Mouse (Mus musculus) C2C12 (cell line): Measurements from ENCODE around the gene Herpud1. TPM values are rescaled to one million over a fixed set of nuclear protein-coding genes. Genes with fewer than 3 reads are reported as not detected.

ENCODE experiments used
- H3K27me3 ChIP-seq: one replicate; pipeline ENCODE4 v1.6.1; 2011; ENCODE audit not compliant: control insufficient read depth, insufficient read depth, insufficient read length
- H3K36me3 ChIP-seq: one replicate; pipeline ENCODE4 v1.6.1; 2011; ENCODE audit not compliant: control insufficient read depth, insufficient read depth
- H3K4me3 ChIP-seq: one replicate; pipeline ENCODE4 v1.5.1; 2011; ENCODE audit warnings: mild to moderate bottlenecking, control low read depth; ENCODE audit not compliant: poor library complexity, insufficient read depth, severe bottlenecking
- H3K79me2 ChIP-seq: one replicate; pipeline ENCODE4 v1.6.1; 2011; ENCODE audit not compliant: control insufficient read depth, insufficient read depth
- H3K79me3 ChIP-seq: one replicate; pipeline ENCODE4 v1.6.1; 2011; ENCODE audit warnings: low read depth, control low read depth
- H3ac ChIP-seq: one replicate; pipeline ENCODE3; 2011; ENCODE audit warnings: low read depth; ENCODE audit not compliant: control insufficient read depth, insufficient read length
- CEBPB ChIP-seq: IDR thresholded peaks from one replicate; pipeline ENCODE4 v1.6.1; 2011; ENCODE audit warnings: low read depth, mild to moderate bottlenecking, control low read depth, moderate library complexity
- CTCF ChIP-seq: IDR thresholded peaks from one replicate; pipeline ENCODE4 v1.5.1; 2011; ENCODE audit not compliant: control insufficient read depth, insufficient read depth, insufficient read length
- FOSL1 ChIP-seq: IDR thresholded peaks from one replicate; pipeline ENCODE4 v1.8.0; 2011; ENCODE audit warnings: mild to moderate bottlenecking, low read length; ENCODE audit not compliant: poor library complexity, insufficient read depth, severe bottlenecking
- MAX ChIP-seq: IDR thresholded peaks from one replicate; pipeline ENCODE4 v1.6.1; 2011; ENCODE audit warnings: mild to moderate bottlenecking, control low read depth
- MYOD1 ChIP-seq: IDR thresholded peaks from one replicate; pipeline ENCODE4 v1.6.1; 2011; ENCODE audit warnings: low read depth; ENCODE audit not compliant: control insufficient read depth, insufficient read length
- MYOG ChIP-seq: IDR thresholded peaks from one replicate; pipeline ENCODE4 v1.6.1; 2011; ENCODE audit not compliant: control insufficient read depth, insufficient read length; ENCODE audit errors: extremely low read depth
- USF1 ChIP-seq: IDR thresholded peaks from one replicate; pipeline ENCODE4 v1.6.1; 2011; ENCODE audit warnings: low read depth, mild to moderate bottlenecking, control low read depth, moderate library complexity
- polyA plus RNA-seq: library from polyadenylated mRNA; unstranded; fragments of >200 nt; fragmentation: generic; extraction: Trizol; gene quantifications from one replicate; pipeline ENCODE4 v1.2.1, GENCODE M21; 2012; ENCODE audit warnings: missing spikeins

The Herpud1 gene
- polyA plus RNA-seq, 1 experiment: 48.8 TPM

- Histone ChIP-seq H3K79me2 (no peaks in the 10 kb centered on the region), H3K27me3 (peaks cover 38% of the 10 kb centered on the region), H3ac (no peak overlapping the region), H3K36me3 (no peaks in the 10 kb centered on the region), H3K79me3 (no peaks in the 10 kb centered on the region), H3K4me3 (no peak overlapping the region)
- TF ChIP-seq MYOG (no peak), MYOD1 (no peak), CTCF (no peak), CEBPB (no peak), USF1 (no peak), FOSL1 (no peak)
Observed at GRCm38 (mm10) chr8:94409523-94409922, 23.3 kb downstream of the Herpud1 start.

- no peaks in the 10 kb centered on the region for H3K79me3 ChIP-seq
- TF ChIP-seq FOSL1 (no peak), CEBPB (no peak), MYOD1 (no peak), MYOG (no peak), CTCF (no peak), USF1 (no peak), MAX (no peak)
- no peak overlapping the region for H3K4me3 ChIP-seq
- H3ac ChIP-seq: no peak overlapping the region
- no peaks in the 10 kb centered on the region for H3K79me2 ChIP-seq
- peaks cover 39% of the 10 kb centered on the region for H3K27me3 ChIP-seq
- no peaks in the 10 kb centered on the region for H3K36me3 ChIP-seq
Observed at GRCm38 (mm10) chr8:94412518-94412917, 26.3 kb downstream of the Herpud1 start.

- no peaks in the 10 kb centered on the region for H3K79me2 ChIP-seq
- no peak overlapping the region for H3ac ChIP-seq
- no peaks in the 10 kb centered on the region for H3K36me3 ChIP-seq
- H3K27me3 ChIP-seq: peaks cover 37% of the 10 kb centered on the region
- no peak overlapping the region for H3K4me3 ChIP-seq
- H3K79me3 ChIP-seq: no peaks in the 10 kb centered on the region
- TF ChIP-seq CEBPB (no peak), FOSL1 (no peak), MYOD1 (no peak), USF1 (no peak), MAX (no peak), MYOG (no peak), CTCF (no peak)
Observed at GRCm38 (mm10) chr8:94413509-94413908, 27.3 kb downstream of the Herpud1 start.

- TF ChIP-seq MAX (no peak), MYOD1 (no peak), USF1 (peak; percentile 49), CTCF (no peak), CEBPB (no peak), FOSL1 (no peak), MYOG (no peak)
- Histone ChIP-seq H3K79me2 (no peaks in the 10 kb centered on the region), H3K27me3 (peaks cover 31% of the 10 kb centered on the region)
Observed at GRCm38 (mm10) chr8:94415218-94415617, 29.0 kb downstream of the Herpud1 start.

GRCm38 (mm10) chr8:94418017-94418416, 31.8 kb downstream of the Herpud1 start:
- H3K27me3 ChIP-seq: peaks cover 26% of the 10 kb centered on the region
- TF ChIP-seq FOSL1: no peak
- TF ChIP-seq USF1: no peak
- TF ChIP-seq MYOD1: no peak
- TF ChIP-seq CTCF: no peak
- no peak for TF ChIP-seq MYOG
- no peak for TF ChIP-seq MAX
- TF ChIP-seq CEBPB: no peak
- H3K79me2 ChIP-seq: no peaks in the 10 kb centered on the region

More at GRCm38 (mm10) chr8:94415218-94415617, 29.0 kb downstream of the Herpud1 start:
- Histone ChIP-seq H3K4me3 (no peak overlapping the region), H3K36me3 (no peaks in the 10 kb centered on the region), H3K79me3 (no peaks in the 10 kb centered on the region), H3ac (no peak overlapping the region)

GRCm38 (mm10) chr8:94422270-94422669, 36.0 kb downstream of the Herpud1 start:
- no peak overlapping the region for H3ac ChIP-seq
- no peaks in the 10 kb centered on the region for H3K79me2 ChIP-seq
- no peak for TF ChIP-seq CEBPB
- TF ChIP-seq MYOD1: no peak
- TF ChIP-seq MAX: no peak
- TF ChIP-seq CTCF: no peak
- TF ChIP-seq USF1: no peak
- TF ChIP-seq MYOG: no peak
- no peak for TF ChIP-seq FOSL1
- H3K4me3 ChIP-seq: no peak overlapping the region
- no peaks in the 10 kb centered on the region for H3K79me3 ChIP-seq
- H3K36me3 ChIP-seq: no peaks in the 10 kb centered on the region
- peaks cover 32% of the 10 kb centered on the region for H3K27me3 ChIP-seq

More at GRCm38 (mm10) chr8:94418017-94418416, 31.8 kb downstream of the Herpud1 start:
- Histone ChIP-seq H3ac (no peak overlapping the region), H3K4me3 (no peak overlapping the region), H3K36me3 (no peaks in the 10 kb centered on the region), H3K79me3 (no peaks in the 10 kb centered on the region)
